Mouse (Mus musculus): Measurements from ENCODE around the gene Snx10.
"Not testable (repeated sequence)": the region's sequence is repeated elsewhere in the genome, so short reads cannot be mapped to it uniquely, and the experiment has no call there.

Gene Snx10

DNA sequence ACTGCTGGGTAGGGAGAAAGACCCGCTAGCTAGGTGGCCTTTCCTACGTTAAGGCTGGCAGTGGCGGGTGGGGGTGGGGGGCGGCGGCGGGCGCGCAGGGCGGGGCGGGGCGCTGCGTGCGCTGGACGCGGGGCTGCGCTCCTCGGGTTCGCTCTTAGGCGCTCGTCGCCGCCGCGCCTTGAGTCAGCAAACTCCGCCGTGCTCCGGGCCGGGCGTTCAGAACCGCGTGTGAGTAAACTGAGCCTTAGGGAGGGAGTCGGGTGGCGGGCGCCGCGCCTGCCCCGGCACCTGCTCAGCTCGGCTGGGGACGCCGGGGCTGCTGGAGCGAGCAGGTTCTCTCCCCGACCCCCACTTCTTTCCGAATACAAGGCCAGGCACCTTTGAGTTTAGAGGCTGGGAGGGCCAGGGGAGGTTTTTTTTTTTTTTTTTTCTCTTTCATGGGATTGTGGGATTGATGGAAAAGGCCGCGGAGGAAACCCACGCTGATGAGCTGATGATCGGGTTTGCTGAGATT, at the start of gene Snx10:
TSS of gene Snx10 (plus strand) at position 95 of the 514 bp plus-strand sequence.
- peak; percentile 15 to 20 for DNase-seq

GRCm38 (mm10) chr6:51479136-51479731, 44.5 kb upstream of the Snx10 start:
- no peak for DNase-seq

DNA sequence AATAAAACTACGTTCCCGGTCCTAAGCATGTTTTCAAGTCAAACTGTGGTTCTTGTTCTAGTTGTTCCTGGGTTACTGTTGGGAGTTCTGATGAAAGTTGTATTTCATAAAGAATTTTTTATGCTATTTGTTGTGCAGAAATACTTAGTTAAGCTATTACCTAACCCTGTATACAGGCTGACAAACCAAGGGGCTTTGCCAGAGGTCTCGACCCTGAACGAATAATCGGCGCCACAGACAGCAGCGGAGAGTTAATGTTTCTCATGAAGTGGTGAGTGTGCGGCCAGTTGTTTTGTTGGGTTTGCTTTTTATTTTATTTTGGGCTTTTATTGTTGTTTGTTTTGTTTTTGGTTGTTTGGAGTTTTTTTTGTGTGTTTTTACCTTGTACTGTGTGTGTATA, 42.2 kb upstream of the Snx10 start:
- DNase-seq = no peak

- no peak for DNase-seq
Observed at GRCm38 (mm10) chr6:51483861-51484260, 39.8 kb upstream of the Snx10 start.

DNA sequence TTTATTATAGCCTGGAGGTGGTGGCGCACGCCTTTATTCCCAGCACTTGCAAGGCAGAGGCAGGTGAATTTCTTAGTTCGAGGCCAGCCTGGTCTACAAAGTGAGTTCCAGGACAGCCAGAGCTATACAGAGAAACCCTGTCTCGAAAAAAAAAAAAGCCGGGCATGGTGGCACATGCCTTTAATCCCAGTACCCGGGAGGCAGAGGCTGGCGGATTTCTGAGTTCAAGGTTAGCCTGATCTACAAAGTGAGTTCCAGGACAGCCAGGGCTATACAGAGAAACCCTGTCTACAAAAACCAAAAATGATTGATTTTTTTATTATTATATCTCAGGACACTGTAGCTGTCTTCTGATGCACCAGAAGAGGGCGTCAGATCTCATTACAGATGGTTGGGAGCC, 39.1 kb upstream of the Snx10 start:
- not testable (repeated sequence) for DNase-seq

DNA sequence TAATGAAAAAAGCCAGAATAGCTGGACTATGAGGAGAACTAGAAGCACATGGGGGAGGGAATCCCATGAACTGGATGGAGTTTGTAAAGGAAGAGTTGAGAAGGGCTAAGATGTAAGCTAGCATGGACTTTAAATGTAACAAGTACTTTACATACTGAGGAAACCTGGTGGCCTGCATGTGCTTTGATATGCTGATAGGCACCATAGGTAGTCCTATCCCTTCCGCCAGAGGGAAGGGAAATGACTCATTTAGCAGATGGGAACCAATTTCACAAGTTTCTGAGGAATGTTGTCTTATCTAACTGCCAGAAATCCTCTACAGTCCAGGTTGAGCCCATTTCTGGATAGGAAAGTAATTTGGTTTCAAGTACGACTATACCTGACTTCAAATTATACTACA, 38.1 kb upstream of the Snx10 start:
- no peak for DNase-seq

DNA sequence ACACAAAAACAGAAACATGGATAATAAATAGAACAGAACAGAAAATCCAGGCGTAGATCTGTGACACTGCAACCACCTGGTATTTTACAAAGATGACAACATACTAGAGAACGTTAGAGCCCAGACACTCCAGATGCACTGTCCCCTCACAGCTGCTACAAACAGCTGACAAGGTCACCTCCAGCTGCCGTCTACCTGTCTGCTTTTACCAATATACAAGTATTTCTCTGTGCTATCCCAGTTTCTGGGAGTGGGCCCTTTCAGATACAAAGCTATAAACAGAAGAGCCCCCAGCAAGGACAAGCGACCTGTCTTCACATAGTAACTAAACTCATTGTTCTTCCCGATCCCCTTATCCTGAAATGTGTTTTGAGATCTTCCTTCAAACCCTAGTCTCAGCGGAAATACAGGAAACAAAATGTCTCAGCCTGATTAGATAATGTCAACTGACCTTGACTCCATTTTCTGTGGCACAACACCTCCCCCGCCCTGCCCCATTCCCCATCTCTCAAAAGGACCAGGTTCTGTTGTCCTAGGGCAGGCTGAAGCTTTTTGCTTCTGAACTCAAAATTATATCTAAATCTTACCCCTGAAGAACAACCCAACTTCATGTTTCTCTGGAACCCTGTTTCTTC, 37.5 kb upstream of the Snx10 start:
- no peak for DNase-seq

- DNase-seq = no peak
Observed at GRCm38 (mm10) chr6:51486731-51487130, 37.0 kb upstream of the Snx10 start.

GRCm38 (mm10) chr6:51489787-51490186, 33.9 kb upstream of the Snx10 start:
- no peak for DNase-seq

DNA sequence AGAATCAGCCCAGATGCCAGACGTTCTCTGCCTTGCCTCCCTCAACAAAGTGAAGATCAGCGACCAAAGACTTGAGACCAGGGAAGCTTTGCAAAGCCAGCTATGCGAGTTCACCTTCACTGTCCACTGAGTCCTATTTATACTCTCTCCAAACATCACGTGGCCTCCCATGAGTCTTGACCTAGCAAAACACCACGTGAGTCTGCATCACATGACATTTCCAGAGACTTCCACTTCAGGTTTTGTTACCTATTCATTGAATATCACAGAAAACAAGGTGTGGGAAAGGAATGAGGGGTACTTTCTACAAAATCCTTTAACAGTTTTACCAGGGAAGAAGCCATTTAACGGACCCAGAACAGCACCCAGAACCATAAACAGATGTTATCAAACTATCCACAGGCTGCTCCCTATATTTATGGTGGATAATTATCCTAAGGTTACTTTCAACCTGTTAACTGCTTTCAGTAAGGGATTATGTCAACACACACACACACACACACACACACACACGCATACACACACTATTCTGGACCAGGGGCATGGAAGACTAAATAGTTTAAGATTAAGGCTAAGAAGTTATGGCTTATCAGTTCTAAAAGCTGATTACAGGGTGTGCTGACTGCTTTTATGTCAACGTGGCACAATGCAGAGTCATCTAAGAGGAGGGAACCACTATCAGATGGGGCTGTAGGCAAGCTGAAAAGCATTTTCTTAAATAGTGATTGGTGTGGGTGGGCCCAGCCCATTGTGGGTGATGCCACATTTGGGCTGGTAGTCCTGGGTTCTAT, 26.2 kb upstream of the Snx10 start:
- no peak for DNase-seq

- DNase-seq = no peak
Observed at GRCm38 (mm10) chr6:51505671-51506070, 18.0 kb upstream of the Snx10 start.

- no peak for DNase-seq
Observed at GRCm38 (mm10) chr6:51507556-51507955, 16.1 kb upstream of the Snx10 start.

GRCm38 (mm10) chr6:51508750-51509648, 14.7 kb upstream of the Snx10 start:
- DNase-seq = peak; percentile 39 to 56

DNA sequence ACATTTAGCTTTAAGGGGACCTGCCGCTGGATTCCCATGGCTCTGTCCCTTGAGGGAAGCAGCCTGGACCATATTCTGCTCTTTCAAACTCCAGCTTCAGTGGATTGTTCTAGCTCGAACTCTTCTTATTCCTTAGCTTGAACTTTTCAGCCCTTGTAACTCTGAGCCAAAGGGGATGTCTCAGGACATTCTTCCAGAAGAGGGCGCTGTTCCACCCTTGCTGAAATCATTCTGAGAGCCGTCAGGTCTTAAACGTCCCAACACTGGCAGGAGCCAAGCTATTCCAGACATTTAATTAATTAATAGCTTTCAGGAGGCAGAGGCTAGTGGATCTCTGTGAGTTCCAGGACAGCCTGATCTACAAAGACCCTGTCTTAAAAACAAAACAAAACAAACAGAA, 13.6 kb upstream of the Snx10 start:
- peak in 1 of 2 experiments; percentile 13 for DNase-seq

GRCm38 (mm10) chr6:51510946-51511345, 12.8 kb upstream of the Snx10 start:
- no peak for DNase-seq

DNA sequence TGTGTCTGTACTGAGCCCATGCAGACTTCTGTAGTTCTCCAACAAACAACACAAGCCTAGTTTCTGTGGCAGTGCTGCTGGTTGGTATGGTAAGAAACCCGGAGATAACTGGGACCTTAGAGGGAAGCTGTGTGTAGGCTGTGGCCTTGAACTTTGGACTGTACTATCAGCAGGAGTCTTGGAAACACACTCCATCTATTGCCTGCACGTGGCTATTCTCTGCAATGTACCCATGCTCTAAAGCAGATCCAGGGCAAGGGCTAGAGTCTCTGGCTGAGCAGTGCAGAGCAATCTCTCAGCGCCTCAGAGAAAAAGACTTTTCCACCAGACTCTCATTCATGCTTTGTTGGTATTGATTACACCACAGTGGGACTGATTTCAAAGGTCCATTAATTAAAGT, 10.0 kb upstream of the Snx10 start:
- DNase-seq = no peak

GRCm38 (mm10) chr6:51514860-51515259, 8.8 kb upstream of the Snx10 start:
- no peak for DNase-seq

GRCm38 (mm10) chr6:51523310-51523709, 391 bp upstream of the Snx10 start:
- no peak for DNase-seq

GRCm38 (mm10) chr6:51524321-51524931, 725 bp downstream of the Snx10 start:
- DNase-seq = no peak

DNA sequence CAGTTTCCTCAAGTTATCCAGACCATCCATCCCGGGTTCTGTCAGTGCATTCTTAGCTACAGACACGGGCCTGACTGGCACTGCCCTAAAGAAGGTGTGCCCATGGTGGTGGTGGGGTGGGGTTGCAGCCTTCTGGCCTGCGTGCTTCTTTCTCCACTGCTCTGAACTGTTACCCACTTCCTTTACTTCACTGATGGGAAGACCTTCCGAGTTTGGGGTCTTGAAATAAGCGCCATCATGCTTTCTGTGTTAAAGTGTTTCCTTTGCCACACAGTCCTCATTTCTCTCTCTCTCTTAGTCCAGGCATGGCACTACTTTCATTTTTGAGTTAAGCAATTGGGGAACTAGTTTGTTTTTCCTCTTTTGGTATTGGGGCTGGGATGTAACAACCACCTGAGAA, 1.3 kb downstream of the Snx10 start:
- no peak for DNase-seq

GRCm38 (mm10) chr6:51529457-51529856, 5.8 kb downstream of the Snx10 start:
- no peak for DNase-seq

GRCm38 (mm10) chr6:51533467-51534200, 9.9 kb downstream of the Snx10 start:
- no peak for DNase-seq

Data from thymus, adult 18-20 months (tissue).